Mouse (Mus musculus): ENCODE results near the gene Nrm.

DNA sequence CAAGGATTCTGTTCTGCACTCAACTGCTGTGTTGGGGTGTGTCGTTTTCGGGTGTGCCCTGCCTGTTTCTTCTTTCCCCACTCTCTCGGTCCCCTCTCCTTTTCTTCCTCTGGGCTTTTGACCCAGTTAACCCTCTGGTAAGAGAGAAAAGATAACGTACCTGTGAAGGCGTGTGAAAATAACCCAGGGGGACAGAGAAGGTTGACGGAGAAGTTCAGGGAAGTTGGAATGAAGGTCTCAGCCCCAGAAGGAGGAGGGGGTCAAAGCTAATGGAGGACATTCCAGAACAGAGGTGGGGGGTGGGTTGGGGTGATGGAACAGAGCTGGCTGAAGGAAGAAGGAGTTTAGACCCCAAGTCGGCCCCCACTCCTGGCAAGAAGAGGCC, 7.8 kb downstream of the Nrm start:
- TF ChIP-seq CTCF (IDR thresholded peaks at IDR 0.05; ENCODE audit: control insufficient read depth, insufficient read depth, insufficient replicate concordance, low read depth, low read length) (no peak), POLR2A (IDR thresholded peaks at IDR 0.05; ENCODE audit: control insufficient read depth, low read depth, low read length) (no peak)

Measured in testis, adult 2 months (tissue).